13 mouse cellular contexts compared by ENCODE assay signal in the genomic region with DNA sequence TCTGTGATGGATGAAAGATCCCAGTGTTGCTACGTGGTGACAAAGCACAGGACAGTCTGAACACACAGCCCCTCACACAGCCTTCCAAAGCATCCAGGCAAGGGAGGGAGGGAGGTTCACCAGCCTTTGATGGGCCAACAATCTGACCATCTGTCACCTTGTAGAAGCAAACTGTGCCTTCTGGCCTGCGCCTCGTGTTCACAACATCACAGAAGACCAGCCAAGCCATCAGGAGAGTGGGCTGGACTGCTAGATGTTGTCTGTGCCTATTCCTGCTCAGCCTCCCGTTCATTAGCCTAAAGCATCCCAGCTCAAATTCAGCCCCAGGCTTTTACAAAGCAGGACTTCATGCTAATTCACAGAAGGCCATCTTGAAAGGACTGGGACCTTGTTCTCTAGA. TPM values are rescaled to one million over a fixed set of nuclear protein-coding genes. Genes with fewer than 3 reads are reported as not detected.
A peak's percentile ranks its signal among the peaks of the same experiment; 100 is the strongest.
DNase-seq lines count a peak whose midpoint lies in the region; TF ChIP-seq lines count a peak whose summit lies in the region.
"Had no signal": no experiment of that assay in that cellular context is flagged by ENCODE, and none has a peak within 500 bp of the region (broad histone marks: within the 10 kb centered on the region; RNA-seq: fewer than 3 reads in every experiment).

No protein-coding gene starts in this region.

- no peaks in the 10 kb centered on the region for H3K27me3 ChIP-seq in cerebellum, adult 2 months (ENCODE audit: control insufficient read depth, insufficient read depth, low read length)
- H3K27me3 ChIP-seq: liver, embryonic 12.5 days; neural tube, embryonic 13.5 days had no signal

- intact Hi-C loops in left cerebral cortex, postnatal 4 days (cut with DNase I): no loop called here
- intact Hi-C loops in gastrocnemius, postnatal 36 days (cut with DNase I): no loop called here

- WGBS in cerebellum, adult 2 months: 10% methylated on average over 4 of the region's 4 CpGs

- peak; percentile 46 to 61 for DNase-seq in frontal cortex, adult 2 months (ENCODE audit: extremely low spot score in 1 of 2, low spot score in 1 of 2)
- DNase-seq in frontal cortex, postnatal 10 days (ENCODE audit: low spot score in 2 of 2): no peak
- DNase-seq in cerebellum, adult 2 months: peak; percentile 83 to 94
- DNase-seq in layer of hippocampus, adult 8-10 months (ENCODE audit: low spot score in 2 of 2): peak; percentile 89
- DNase-seq in left cerebral cortex, postnatal 4 days: peak; percentile 60
- no peak for DNase-seq in gastrocnemius, postnatal 36 days
- DNase-seq in testis, postnatal 14 days (ENCODE audit: low spot score): no peak
- DNase-seq in ovary, adult 18-20 months (ENCODE audit: low spot score): no peak
- DNase-seq: midbrain, embryonic 14.5 days had no signal

- peaks cover 62% of the 10 kb centered on the region for H3K4me1 ChIP-seq in cerebellum, adult 2 months (ENCODE audit: control insufficient read depth, insufficient read depth, low read length)
- H3K4me1 ChIP-seq: embryonic facial prominence, embryonic 10.5 days; liver, embryonic 12.5 days; neural tube, embryonic 13.5 days had no signal

- TF ChIP-seq POLR2A in cerebellum, adult 2 months (IDR thresholded peaks at IDR 0.05; ENCODE audit: borderline replicate concordance, insufficient read depth, low read length): peak; percentile 25; the same call in 1 of the 2 replicates

- TF ChIP-seq CTCF in cerebellum, adult 2 months (IDR thresholded peaks at IDR 0.05; ENCODE audit: borderline replicate concordance, insufficient read depth, low read depth, low read length): peak; percentile 22; the same call in 1 of the 2 replicates

- H3K4me3 ChIP-seq in cerebellum, adult 2 months (replicated peaks; ENCODE audit: insufficient read depth, low read depth, low read length): no peak overlapping the region
- H3K4me3 ChIP-seq: embryonic facial prominence, embryonic 10.5 days; liver, embryonic 12.5 days; neural tube, embryonic 13.5 days had no signal

- peak overlapping the region; percentile 86 for H3K27ac ChIP-seq in cerebellum, adult 2 months (ENCODE audit: insufficient read depth, low read length)
- H3K27ac ChIP-seq: embryonic facial prominence, embryonic 10.5 days; liver, embryonic 12.5 days; neural tube, embryonic 13.5 days; stomach, postnatal 0 days had no signal

RNA-seq across cellular contexts. Expression of gene Ehd3, which starts 27.5 kb away (rescaled TPM):
- polyA plus RNA-seq in frontal cortex, adult 2 months (2012; rRNA removed): 56.5 and 57.3 TPM in 2 replicates
- polyA plus RNA-seq in cerebellum, adult 2 months (2012; rRNA removed): 60.6 and 61.9 TPM in 2 replicates
- total RNA-seq in layer of hippocampus, adult 8-10 months (2022): 100 to 1,000 TPM; 120 to 137 (median 129) TPM
- 10 to 100 TPM; 39.1 to 40.8 TPM for total RNA-seq in left cerebral cortex, postnatal 4 days (2021)
- total RNA-seq in gastrocnemius, postnatal 36 days (2021): 1 to 10 TPM; 3.4 to 3.6 TPM

Comparison
In these comparisons a context has a peak if more than half of its experiments do, and no peak if none do; other contexts are left out.
1. DNase-seq: peak in frontal cortex, adult 2 months (2 of 2), cerebellum, adult 2 months (2 of 2), layer of hippocampus, adult 8-10 months (2 of 2) and left cerebral cortex, postnatal 4 days (single experiment); none in frontal cortex, postnatal 10 days (0 of 2), gastrocnemius, postnatal 36 days (0 of 2), testis, postnatal 14 days (single experiment) and ovary, adult 18-20 months (single experiment).
2. RNA of gene Ehd3, which starts 27.5 kb away (total RNA-seq): 120 to 137 TPM in layer of hippocampus, adult 8-10 months and 39.1 to 40.8 TPM in left cerebral cortex, postnatal 4 days; 3.4 to 3.6 TPM in gastrocnemius, postnatal 36 days; every median in the first group is over 4 times any median in the second.